Mouse (Mus musculus) G1E-ER4 (cell line): ENCODE measurements around the gene Methig1. TPM values are rescaled to one million over a fixed set of nuclear protein-coding genes. Genes with fewer than 3 reads are reported as not detected.

Source experiments
- GATA1 ChIP-seq: IDR thresholded peaks from one replicate; pipeline ENCODE4 v1.8.0; 2012; ENCODE audit warnings: low read length, inconsistent platforms
- polyA plus RNA-seq: library from polyadenylated mRNA; stranded (reverse); fragments of >175 nt; gene quantifications from 2 replicates; pipeline ENCODE4 v1.2.3, GENCODE M21; 2012

Gene Methig1
- polyA plus RNA-seq, 1 experiment = 0.27 TPM

- no peak for TF ChIP-seq GATA1
Measured at GRCm38 (mm10) chr15:100422899-100423860, 70.2 kb downstream of the Methig1 start.

GRCm38 (mm10) chr15:100423916-100424315 is 71.0 kb downstream of the Methig1 start:
- no peak for TF ChIP-seq GATA1

GRCm38 (mm10) chr15:100424396-100425122 is 71.6 kb downstream of the Methig1 start, which contains the start of gene Slc11a2:
Gene Slc11a2 (minus strand): TSS chr15:100425072.
- no peak for TF ChIP-seq GATA1

GRCm38 (mm10) chr15:100428296-100428905 is 75.5 kb downstream of the Methig1 start:
- TF ChIP-seq GATA1 = no peak

GRCm38 (mm10) chr15:100429959-100430565 is 77.1 kb downstream of the Methig1 start:
- TF ChIP-seq GATA1 = no peak

GRCm38 (mm10) chr15:100433234-100433633 is 80.3 kb downstream of the Methig1 start:
- TF ChIP-seq GATA1 = no peak

Other genes starting within 250 kb of the Methig1 start
- 50.4 and 83.1 TPM in 2 replicates for gene Atf1, start 125.3 kb upstream of the Methig1 start, polyA plus RNA-seq
- not detected in 2 replicates for gene Tmprss12, start 72.3 kb upstream of the Methig1 start, polyA plus RNA-seq
- gene Mettl7a1, start 49.0 kb upstream of the Methig1 start, polyA plus RNA-seq = 40.6 and 54.3 TPM in 2 replicates
- not detected in 2 replicates for gene Mettl7a3, start 18.2 kb upstream of the Methig1 start, polyA plus RNA-seq
- gene Mettl7a2, start 51 bp downstream of the Methig1 start, polyA plus RNA-seq = 1.7 and 2.5 TPM in 2 replicates
- gene Higd1c, start 11.4 kb downstream of the Methig1 start, polyA plus RNA-seq = not detected in 2 replicates
- not detected in 2 replicates for gene Gm5475, start 69.0 kb downstream of the Methig1 start, polyA plus RNA-seq
- 7.2 and 8.8 TPM in 2 replicates for gene Slc11a2, start 71.9 kb downstream of the Methig1 start, polyA plus RNA-seq
- 24.8 and 47.3 TPM in 2 replicates for gene Letmd1, start 115.9 kb downstream of the Methig1 start, polyA plus RNA-seq
- 1.0 and 1.1 TPM in 2 replicates for gene Csrnp2, start 142.3 kb downstream of the Methig1 start, polyA plus RNA-seq
- 2.7 and 2.8 TPM in 2 replicates for gene Tfcp2, start 198.9 kb downstream of the Methig1 start, polyA plus RNA-seq
- 0.03 and 0.11 TPM in 2 replicates for gene Pou6f1, start 246.8 kb downstream of the Methig1 start, polyA plus RNA-seq